Mouse (Mus musculus): ENCODE measurements at regions not wholly inside any gene's neighbourhood (a gene's known extent, or its start where the extent isn't known, plus 50 kb on each side); places are given as distances from the start of the nearest gene placed in this dataset.
"Not testable (repeated sequence)": the region's sequence is repeated elsewhere in the genome, so short reads cannot be mapped to it uniquely, and the experiment has no call there.

DNA sequence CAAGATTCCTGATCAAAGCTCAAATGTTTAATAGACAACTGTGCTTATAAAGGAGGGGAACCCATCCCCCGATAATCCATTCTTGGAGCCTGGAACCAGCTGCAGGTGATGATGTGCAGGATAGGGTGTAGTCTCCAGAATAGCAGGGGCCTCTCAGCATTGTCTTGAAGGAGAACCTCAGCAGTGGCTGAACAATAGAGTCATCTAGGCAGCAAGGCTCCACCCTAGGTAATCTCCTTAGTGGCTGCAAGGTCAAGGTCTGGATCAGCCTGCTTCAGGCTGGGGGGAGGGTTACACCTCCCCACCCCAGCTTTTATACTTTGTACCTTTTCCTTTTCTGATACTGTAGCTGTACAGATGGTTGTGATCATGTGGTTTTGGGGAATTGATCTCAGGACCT is 116.8 kb upstream of the Mettl4 start:
- no peak for DNase-seq (ENCODE audit: low spot score in 2 of 2)

DNA sequence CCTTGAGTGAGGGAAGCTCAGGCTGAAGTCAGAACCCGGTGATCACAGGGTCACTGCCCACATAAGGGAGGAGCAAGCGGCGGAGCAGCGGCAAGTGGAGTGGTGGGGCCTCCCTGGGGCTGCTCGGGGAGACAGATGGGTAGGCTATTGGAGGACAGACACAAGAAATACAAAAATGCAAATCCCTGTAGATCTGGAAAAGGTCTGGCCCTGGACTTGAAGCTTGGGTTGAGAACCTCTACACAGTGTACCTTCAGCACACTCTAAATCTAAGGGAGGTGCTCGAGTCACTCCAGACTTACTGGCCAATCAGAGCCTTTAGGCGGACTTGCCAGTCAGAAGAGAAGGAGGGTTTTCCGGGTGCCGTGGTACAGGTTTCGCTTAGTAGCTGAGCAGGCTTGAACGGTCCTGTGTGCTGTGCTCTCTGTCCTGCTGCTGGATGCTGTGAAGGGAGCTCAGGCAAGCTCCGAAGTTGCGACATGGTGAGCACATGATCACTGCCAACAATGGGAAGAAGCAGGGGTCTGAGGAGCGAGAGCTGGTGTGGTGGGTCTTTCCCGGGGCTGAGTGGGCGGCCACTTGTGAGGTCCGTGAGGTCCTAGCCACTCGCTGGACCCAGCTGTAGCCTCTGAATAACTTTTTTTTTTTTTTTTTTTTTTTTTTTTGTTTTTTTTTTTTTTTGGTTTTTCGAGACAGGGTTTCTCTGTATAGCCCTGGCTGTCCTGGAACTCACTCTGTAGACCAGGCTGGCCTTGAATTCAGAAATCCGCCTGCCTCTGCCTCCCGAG is 114.9 kb upstream of the Mettl4 start:
- DNase-seq (ENCODE audit: low spot score in 2 of 2): peak; percentile 50 to 71

DNA sequence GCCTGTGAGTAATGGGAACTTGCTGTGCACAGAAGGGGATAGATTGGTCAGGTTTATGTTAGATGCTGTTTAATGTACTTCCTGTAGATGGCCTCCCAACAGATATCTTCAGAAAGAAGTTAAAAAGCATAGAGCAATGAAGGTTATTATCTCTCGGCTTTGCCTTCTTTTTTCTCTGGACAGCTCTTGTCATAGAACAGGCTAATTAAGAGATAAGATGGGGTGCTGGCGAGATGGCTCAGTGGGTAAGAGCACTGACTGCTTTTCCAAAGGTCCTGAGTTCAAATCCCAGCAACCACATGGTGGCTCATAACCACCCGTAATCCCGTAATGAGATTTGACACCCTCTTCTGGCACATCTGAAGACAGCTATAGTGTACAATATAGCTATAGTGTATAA is 104.9 kb upstream of the Mettl4 start:
- DNase-seq (ENCODE audit: low spot score in 2 of 2): not testable (repeated sequence)

DNA sequence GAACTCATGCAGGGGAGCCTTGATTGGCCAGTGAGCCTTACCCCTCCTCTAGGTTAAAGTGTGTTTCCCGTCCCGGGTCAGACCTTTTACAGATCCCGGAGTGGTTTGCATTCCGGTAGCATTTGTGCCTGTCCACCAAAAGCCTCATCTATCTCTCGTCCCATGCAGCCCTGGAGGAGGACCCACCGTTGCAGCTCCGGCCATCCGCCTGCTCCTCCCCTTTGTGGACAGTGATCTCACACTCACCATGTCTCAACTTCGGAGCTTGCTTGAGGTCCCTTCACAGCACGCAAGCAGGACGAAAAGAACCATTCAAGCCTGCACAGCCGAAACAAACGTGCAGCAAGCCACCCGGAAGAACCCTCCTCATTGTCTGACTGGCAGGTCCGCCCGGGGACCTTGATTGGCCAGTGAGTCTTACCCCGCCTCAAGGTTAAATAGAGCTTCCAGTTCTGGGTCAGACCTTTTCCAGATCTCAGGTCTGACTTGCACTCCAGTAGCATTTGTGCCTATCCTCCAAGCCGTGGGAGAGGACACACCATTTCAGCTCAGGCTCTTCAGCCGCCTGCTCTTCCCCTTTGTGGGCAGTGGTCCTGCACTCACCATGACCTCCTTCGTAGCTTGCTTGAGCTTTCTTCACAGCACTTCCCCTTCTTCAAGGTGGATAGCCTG is 84.8 kb upstream of the Mettl4 start:
- peak; percentile 77 to 79 for DNase-seq (ENCODE audit: low spot score in 2 of 2)

DNA sequence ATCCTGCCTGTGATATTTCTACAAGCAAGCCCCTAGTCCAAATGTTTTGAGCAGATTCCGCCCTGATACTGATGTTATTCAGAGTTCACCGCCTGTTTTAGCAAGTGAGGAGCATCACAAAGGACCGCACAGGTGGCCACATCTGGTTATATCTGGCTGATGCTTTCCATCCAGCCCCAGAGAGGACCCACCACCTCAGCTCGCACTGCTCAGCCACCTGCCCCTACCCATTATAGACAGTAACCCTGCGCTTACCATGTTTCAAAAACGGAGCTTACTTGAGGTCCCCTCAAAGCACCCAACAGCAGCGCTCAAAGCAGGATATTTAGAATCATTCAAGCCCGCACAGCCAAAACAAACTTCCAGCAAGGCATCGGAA is 84.2 kb upstream of the Mettl4 start:
- not testable (repeated sequence) for DNase-seq (ENCODE audit: low spot score in 2 of 2)

DNA sequence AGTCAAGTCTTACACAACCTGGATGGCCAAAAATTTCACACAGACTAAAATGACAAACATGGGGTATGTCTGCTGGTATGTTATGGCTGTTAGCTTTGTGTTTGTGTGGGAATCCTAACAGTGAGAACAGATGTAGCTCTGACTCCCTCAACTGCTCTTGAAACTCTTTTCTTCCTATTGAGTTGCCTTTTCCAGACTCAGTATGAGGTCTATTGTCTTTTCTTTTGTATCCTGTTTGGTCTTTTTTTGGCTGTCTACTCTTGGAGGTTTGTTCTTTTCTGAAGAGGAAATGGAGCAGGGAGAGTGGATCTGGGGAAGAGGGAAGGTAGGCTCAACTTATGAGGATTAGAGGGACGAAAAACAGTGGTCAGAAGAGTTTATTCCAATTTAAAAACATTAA is 76.6 kb upstream of the Mettl4 start:
- DNase-seq (ENCODE audit: low spot score in 2 of 2): not testable (repeated sequence)

DNA sequence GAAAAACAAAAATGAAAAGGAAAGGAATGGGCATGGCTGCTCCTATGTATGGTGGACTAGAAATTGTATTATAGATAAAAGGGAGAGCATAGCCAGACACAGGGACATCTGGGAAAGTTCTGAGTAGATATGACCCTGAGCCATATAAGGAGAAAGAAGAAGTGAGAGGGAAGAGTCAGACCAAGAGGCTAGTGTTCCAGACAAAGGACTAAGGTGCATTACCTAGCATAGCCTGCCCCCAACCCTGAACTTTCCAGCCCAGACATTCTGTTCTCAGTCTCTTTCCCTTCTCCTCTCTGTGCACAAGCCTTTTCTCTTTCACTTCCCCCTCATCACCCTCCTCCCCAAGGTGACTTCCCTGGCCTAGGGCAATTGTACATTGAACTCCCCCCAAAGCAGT is 58.9 kb upstream of the Mettl4 start:
- no peak for DNase-seq (ENCODE audit: low spot score in 2 of 2)

Measured in frontal cortex, postnatal 10 days (tissue).